Comparison of ENCODE assay signal across 9 mouse cellular contexts in the genomic region with DNA sequence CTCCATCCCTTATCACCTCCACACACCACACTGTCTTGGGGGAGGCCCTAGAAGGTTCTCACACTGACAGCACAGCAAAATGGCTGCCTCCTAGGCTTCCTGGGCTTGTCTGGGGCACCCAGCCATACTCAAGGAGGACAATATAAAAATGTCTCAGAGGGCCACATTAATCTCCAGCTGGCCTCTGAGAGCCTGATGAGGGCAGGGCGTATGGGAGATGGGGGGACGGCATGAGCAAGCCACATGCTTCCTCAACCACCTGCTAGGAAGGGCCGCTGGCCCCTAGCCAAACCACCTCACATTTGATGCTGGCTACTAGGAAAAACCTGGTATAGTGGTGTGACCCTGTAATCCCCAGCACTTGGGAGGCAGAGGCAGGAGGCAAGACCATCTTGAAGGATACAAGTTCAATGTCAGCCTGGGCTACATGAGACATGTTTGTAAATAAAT. TPM values are rescaled to one million over a fixed set of nuclear protein-coding genes. Genes with fewer than 3 reads are reported as not detected.
A peak's percentile ranks its signal among the peaks of the same experiment; 100 is the strongest.
DNase-seq lines count a peak whose midpoint lies in the region; ATAC-seq lines count a peak whose summit lies in the region.
"Had no signal": no experiment of that assay in that cellular context is flagged by ENCODE, and none has a peak within 500 bp of the region (broad histone marks: within the 10 kb centered on the region; RNA-seq: fewer than 3 reads in every experiment).

No protein-coding gene starts in this region.

- peak overlapping the region; percentile 68; the same call in 1 of the 2 replicates for H3K9ac ChIP-seq in stomach, embryonic 16.5 days (ENCODE audit: low read length)

- no peak for DNase-seq in heart, embryonic 10.5 days (ENCODE audit: low spot score)
- no peak for DNase-seq in heart, postnatal 36 days
- DNase-seq in retina, postnatal 1 day: peak; percentile 58
- no peak for DNase-seq in retina, embryonic 14.5 days (ENCODE audit: low spot score)
- peak; percentile 28 for DNase-seq in gastrocnemius, postnatal 25 days
- no peak for DNase-seq in adrenal gland, postnatal 10 days

- H3K4me3 ChIP-seq in heart, embryonic 10.5 days: peak overlapping the region; percentile 60
- no peak overlapping the region for H3K4me3 ChIP-seq in stomach, embryonic 16.5 days (replicated peaks; ENCODE audit: low read length)

- peaks cover 84% of the 10 kb centered on the region for H3K4me1 ChIP-seq in heart, embryonic 10.5 days
- H3K4me1 ChIP-seq in stomach, embryonic 16.5 days (ENCODE audit: control insufficient read depth, insufficient read depth, low read length): peaks cover 61% of the 10 kb centered on the region

- no peaks in the 10 kb centered on the region for H3K27me3 ChIP-seq in heart, embryonic 10.5 days (ENCODE audit: insufficient read depth, poor library complexity, severe bottlenecking)
- H3K27me3 ChIP-seq in stomach, embryonic 16.5 days (ENCODE audit: control insufficient read depth, insufficient read depth, low read length): no peaks in the 10 kb centered on the region
- H3K27me3 ChIP-seq: embryonic facial prominence, embryonic 12.5 days had no signal

- H3K27ac ChIP-seq in heart, embryonic 10.5 days: peak overlapping the region; percentile 96
- peak overlapping the region; percentile 80; the same call in 1 of the 2 replicates for H3K27ac ChIP-seq in stomach, embryonic 16.5 days (ENCODE audit: low read length)

- peaks cover 15% of the 10 kb centered on the region; the same call in 1 of the 2 replicates for H3K36me3 ChIP-seq in heart, embryonic 10.5 days
- no peaks in the 10 kb centered on the region for H3K36me3 ChIP-seq in stomach, embryonic 16.5 days (ENCODE audit: control insufficient read depth, insufficient read depth, low read length)
- H3K36me3 ChIP-seq: embryonic facial prominence, embryonic 12.5 days had no signal

- no peak overlapping the region for H3K4me2 ChIP-seq in stomach, embryonic 16.5 days (ENCODE audit: low read depth, low read length)

- WGBS in heart, embryonic 10.5 days: 60% methylated on average over 3 of the region's 3 CpGs
- WGBS in stomach, embryonic 16.5 days: 62% methylated on average over 3 of the region's 3 CpGs

- intact Hi-C loops in heart, postnatal 36 days (cut with DNase I): loop anchor here (1.0 kb wide), 1 partner anchor 12 kb away; no protein-coding TSS in a partner anchor

- no peaks in the 10 kb centered on the region for H3K9me3 ChIP-seq in heart, embryonic 10.5 days
- no peaks in the 10 kb centered on the region for H3K9me3 ChIP-seq in stomach, embryonic 16.5 days (replicated peaks; ENCODE audit: control insufficient read depth, low read length)
- H3K9me3 ChIP-seq: embryonic facial prominence, embryonic 12.5 days had no signal

- no peak for ATAC-seq in stomach, embryonic 16.5 days (ENCODE audit: insufficient read depth, low FRiP score)
- ATAC-seq in activated CD4-positive, CD25-positive, alpha-beta regulatory T cell, adult 4 months: no peak

RNA-seq across cellular contexts. Expression of gene Gm9821, which starts 3.3 kb away (rescaled TPM):
- 1.9 and 3.0 TPM in 2 replicates for polyA plus RNA-seq in heart, embryonic 10.5 days (2016; fragmentation: Nextera tagmentation; extraction: Ambion mirVana)
- not detected for total RNA-seq in heart, postnatal 36 days (2021)
- not detected for total RNA-seq in gastrocnemius, postnatal 25 days (2021)
- 0.83 and 0.91 TPM in 2 replicates for polyA plus RNA-seq in stomach, embryonic 16.5 days (2015; fragmentation: Nextera tagmentation; extraction: Ambion mirVana)
- not detected for total RNA-seq in adrenal gland, postnatal 10 days (2021)
- 1 to 10 TPM; 1.6 to 2.4 TPM for polyA plus RNA-seq in activated CD4-positive, CD25-positive, alpha-beta regulatory T cell, adult 4 months (2017; shearing (Covaris generic))

RNA-seq across cellular contexts. Expression of gene Mdk, which starts 16.7 kb away (rescaled TPM):
- 1,001 and 1,694 TPM in 2 replicates for polyA plus RNA-seq in heart, embryonic 10.5 days (2016; fragmentation: Nextera tagmentation; extraction: Ambion mirVana)
- 1 to 10 TPM; 2.4 to 3.9 TPM for total RNA-seq in heart, postnatal 36 days (2021)
- total RNA-seq in gastrocnemius, postnatal 25 days (2021): 1 to 10 TPM; 3.3 to 3.4 TPM
- polyA plus RNA-seq in stomach, embryonic 16.5 days (2015; fragmentation: Nextera tagmentation; extraction: Ambion mirVana): 458 and 550 TPM in 2 replicates
- 10 to 100 TPM; 30.8 to 36.7 TPM for total RNA-seq in adrenal gland, postnatal 10 days (2021)
- 1 to 10 TPM; 1.2 to 2.0 TPM for polyA plus RNA-seq in activated CD4-positive, CD25-positive, alpha-beta regulatory T cell, adult 4 months (2017; shearing (Covaris generic))

RNA-seq across cellular contexts. Expression of gene Chrm4, which starts 21.8 kb away (rescaled TPM):
- polyA plus RNA-seq in heart, embryonic 10.5 days (2016; fragmentation: Nextera tagmentation; extraction: Ambion mirVana): 0.16 and 0.57 TPM in 2 replicates
- not detected for total RNA-seq in heart, postnatal 36 days (2021)
- total RNA-seq in gastrocnemius, postnatal 25 days (2021): not detected
- 0.27 and 0.31 TPM in 2 replicates for polyA plus RNA-seq in stomach, embryonic 16.5 days (2015; fragmentation: Nextera tagmentation; extraction: Ambion mirVana)
- under 1 TPM; 0.18 to 0.27 TPM for total RNA-seq in adrenal gland, postnatal 10 days (2021)
- polyA plus RNA-seq in activated CD4-positive, CD25-positive, alpha-beta regulatory T cell, adult 4 months (2017; shearing (Covaris generic)): 1 to 10 TPM in 1 of 2 experiments, under 1 TPM in 1; 0.54 to 1.2 TPM

RNA-seq across cellular contexts. Expression of gene Dgkz, which starts 26.8 kb away (rescaled TPM):
- 58.4 and 61.0 TPM in 2 replicates for polyA plus RNA-seq in heart, embryonic 10.5 days (2016; fragmentation: Nextera tagmentation; extraction: Ambion mirVana)
- 10 to 100 TPM; 48.4 to 51.2 TPM for total RNA-seq in heart, postnatal 36 days (2021)
- 10 to 100 TPM; 32.3 to 34.8 TPM for total RNA-seq in gastrocnemius, postnatal 25 days (2021)
- 34.9 and 38.3 TPM in 2 replicates for polyA plus RNA-seq in stomach, embryonic 16.5 days (2015; fragmentation: Nextera tagmentation; extraction: Ambion mirVana)
- total RNA-seq in adrenal gland, postnatal 10 days (2021): 10 to 100 TPM; 64.4 to 72.1 TPM
- 100 to 1,000 TPM in 1 of 2 experiments, 10 to 100 TPM in 1; 98.3 to 132 TPM for polyA plus RNA-seq in activated CD4-positive, CD25-positive, alpha-beta regulatory T cell, adult 4 months (2017; shearing (Covaris generic))

Comparison
In these comparisons a context has a peak if more than half of its experiments do, and no peak if none do; other contexts are left out.
1. DNase-seq: peak in retina, postnatal 1 day (single experiment) and gastrocnemius, postnatal 25 days (single experiment); none in heart, embryonic 10.5 days (single experiment), heart, postnatal 36 days (0 of 2), retina, embryonic 14.5 days (single experiment) and adrenal gland, postnatal 10 days (single experiment).
2. RNA of gene Mdk, which starts 16.7 kb away (total RNA-seq): 30.8 to 36.7 TPM in adrenal gland, postnatal 10 days; 2.4 to 3.9 TPM in heart, postnatal 36 days and 3.3 to 3.4 TPM in gastrocnemius, postnatal 25 days; every median in the first group is over 4 times any median in the second.